Mouse (Mus musculus): ENCODE data around the gene Fance.

- TF ChIP-seq CTCF (IDR thresholded peaks at IDR 0.05; ENCODE audit: low read depth, low read length) (no peak), EP300 (IDR thresholded peaks at IDR 0.05; ENCODE audit: insufficient read depth, low read depth, low read length) (no peak), POLR2A (IDR thresholded peaks at IDR 0.05; ENCODE audit: insufficient read depth, low read length) (no peak)
These were observed 13.5 kb upstream of the Fance start for GRCm38 (mm10) chr17:28299669-28300320.

Data from ES-Bruce4 (cell line).